Mouse (Mus musculus) embryonic facial prominence, embryonic 12.5 days (tissue): ENCODE measurements at regions not wholly inside any gene's neighbourhood (a gene's known extent, or its start where the extent isn't known, plus 50 kb on each side); places are given as distances from the start of the nearest gene placed in this dataset.

Source experiments
- ATAC-seq: fragments of 200-750 bp; cut with Nextera tagmentation; 2 replicates; pipeline ENCODE4 v1.8.0; 2017; ENCODE audit not compliant: insufficient number of reproducible peaks, insufficient read depth, low FRiP score, low TSS enrichment
- H3K27ac ChIP-seq: fragments of 300-500 bp; sonication (generic); 2 replicates; pipeline ENCODE4 v1.5.1; 2016; ENCODE audit warnings: mild to moderate bottlenecking
- H3K27me3 ChIP-seq: fragments of 300-500 bp; sonication (generic); 2 replicates; pipeline ENCODE4 v1.6.1; 2016; ENCODE audit warnings: mild to moderate bottlenecking, moderate library complexity
- H3K36me3 ChIP-seq: fragments of 300-500 bp; sonication (generic); 2 replicates; pipeline ENCODE4 v1.6.1; 2016; ENCODE audit warnings: mild to moderate bottlenecking
- H3K4me1 ChIP-seq: fragments of 300-500 bp; sonication (generic); 2 replicates; pipeline ENCODE4 v1.6.1; 2016
- H3K4me2 ChIP-seq: fragments of 300-500 bp; sonication (generic); replicated peaks from 2 replicates; pipeline ENCODE4 v1.6.1; 2016; ENCODE audit warnings: mild to moderate bottlenecking, moderate library complexity
- H3K4me3 ChIP-seq: fragments of 300-500 bp; sonication (generic); 2 replicates; pipeline ENCODE4 v1.5.1; 2016; ENCODE audit warnings: mild to moderate bottlenecking
- H3K9ac ChIP-seq: fragments of 300-500 bp; sonication (generic); 2 replicates; pipeline ENCODE4 v1.6.1; 2016; ENCODE audit warnings: mild to moderate bottlenecking, moderate library complexity
- H3K9me3 ChIP-seq: fragments of 300-500 bp; sonication (generic); 2 replicates; pipeline ENCODE4 v1.6.1; 2016; ENCODE audit warnings: mild to moderate bottlenecking, moderate library complexity
- WGBS: fragments of 180-500 bp; shearing (Covaris S2); methylation state at CpG from one replicate; pipeline ENCODE4 v1.1.7; 2016; 5-methylcytosine and 5-hydroxymethylcytosine counted together

- H3K9me3 ChIP-seq = no peaks in the 10 kb centered on the region
- peaks cover 13% of the 10 kb centered on the region for H3K4me1 ChIP-seq
- no peak overlapping the region for H3K4me2 ChIP-seq
- WGBS = 54% methylated on average over 10 of the region's 10 CpGs
- H3K36me3 ChIP-seq = no peaks in the 10 kb centered on the region
- H3K27me3 ChIP-seq = no peaks in the 10 kb centered on the region
- H3K27ac ChIP-seq = peak overlapping the region; percentile 36; the same call in 1 of the 2 replicates
- 0 out of 2 replicates have a peak, but pooled peaks have one; percentile 28 for ATAC-seq
- no peak overlapping the region for H3K4me3 ChIP-seq
- no peak overlapping the region for H3K9ac ChIP-seq
Measured at GRCm38 (mm10) chr11:45514415-45515271, 337.2 kb upstream of the Clint1 start.

- Histone ChIP-seq H3K9ac (no peak overlapping the region), H3K4me1 (peaks cover 11% of the 10 kb centered on the region), H3K4me2 (no peak overlapping the region), H3K27ac (0 out of 2 replicates have a peak overlapping the region, but pooled peaks have one; percentile 41), H3K36me3 (no peaks in the 10 kb centered on the region), H3K9me3 (no peaks in the 10 kb centered on the region), H3K4me3 (no peak overlapping the region), H3K27me3 (no peaks in the 10 kb centered on the region)
- 0 out of 2 replicates have a peak, but pooled peaks have one; percentile 10 for ATAC-seq
- 52% methylated on average over 6 of the region's 6 CpGs for WGBS
Measured at GRCm38 (mm10) chr11:45524720-45525119, 327.1 kb upstream of the Clint1 start.

GRCm38 (mm10) chr11:45531044-45531626, 320.7 kb upstream of the Clint1 start:
- Histone ChIP-seq H3K9me3 (no peaks in the 10 kb centered on the region), H3K27ac (no peak overlapping the region), H3K27me3 (no peaks in the 10 kb centered on the region), H3K4me3 (no peak overlapping the region), H3K9ac (no peak overlapping the region), H3K4me2 (no peak overlapping the region), H3K4me1 (peaks cover 10% of the 10 kb centered on the region), H3K36me3 (no peaks in the 10 kb centered on the region)
- WGBS = 91% methylated on average over 9 of the region's 9 CpGs
- ATAC-seq = no peak

- Histone ChIP-seq H3K27ac (no peak overlapping the region), H3K36me3 (no peaks in the 10 kb centered on the region), H3K9me3 (no peaks in the 10 kb centered on the region), H3K4me2 (no peak overlapping the region), H3K4me1 (peaks cover 13% of the 10 kb centered on the region), H3K27me3 (no peaks in the 10 kb centered on the region), H3K9ac (no peak overlapping the region), H3K4me3 (no peak overlapping the region)
- WGBS = 52% methylated on average over 7 of the region's 7 CpGs
- ATAC-seq = no peak
Measured at GRCm38 (mm10) chr11:45533402-45534056, 318.3 kb upstream of the Clint1 start.

GRCm38 (mm10) chr11:45535501-45536025, 316.3 kb upstream of the Clint1 start:
- Histone ChIP-seq H3K4me2 (no peak overlapping the region), H3K4me1 (peaks cover 21% of the 10 kb centered on the region), H3K4me3 (no peak overlapping the region), H3K9me3 (no peaks in the 10 kb centered on the region), H3K27me3 (no peaks in the 10 kb centered on the region), H3K27ac (peak overlapping the region; percentile 57), H3K9ac (no peak overlapping the region), H3K36me3 (no peaks in the 10 kb centered on the region)
- WGBS = 37% methylated on average over 8 of the region's 8 CpGs
- no peak for ATAC-seq

- no peaks in the 10 kb centered on the region for H3K9me3 ChIP-seq
- no peaks in the 10 kb centered on the region for H3K27me3 ChIP-seq
- H3K27ac ChIP-seq = no peak overlapping the region
- no peak overlapping the region for H3K9ac ChIP-seq
- H3K36me3 ChIP-seq = no peaks in the 10 kb centered on the region
- H3K4me1 ChIP-seq = peaks cover 21% of the 10 kb centered on the region
- ATAC-seq = no peak
- no peak overlapping the region for H3K4me2 ChIP-seq
- no peak overlapping the region for H3K4me3 ChIP-seq
- 67% methylated on average over 7 of the region's 7 CpGs for WGBS
Measured at GRCm38 (mm10) chr11:45538011-45538410, 313.8 kb upstream of the Clint1 start.

- Histone ChIP-seq H3K4me1 (peaks cover 21% of the 10 kb centered on the region), H3K4me2 (no peak overlapping the region), H3K27me3 (no peaks in the 10 kb centered on the region), H3K9me3 (no peaks in the 10 kb centered on the region), H3K36me3 (no peaks in the 10 kb centered on the region), H3K27ac (no peak overlapping the region), H3K4me3 (no peak overlapping the region), H3K9ac (no peak overlapping the region)
- ATAC-seq = no peak; the same call in 1 of the 2 replicates
- 32% methylated on average over 4 of the region's 4 CpGs for WGBS
Measured at GRCm38 (mm10) chr11:45539459-45539858, 312.4 kb upstream of the Clint1 start.

- H3K4me1 ChIP-seq = no peaks in the 10 kb centered on the region
- no peak overlapping the region for H3K4me3 ChIP-seq
- no peak for ATAC-seq
- H3K36me3 ChIP-seq = no peaks in the 10 kb centered on the region
- H3K4me2 ChIP-seq = no peak overlapping the region
- 91% methylated on average over 3 of the region's 3 CpGs for WGBS
- H3K9ac ChIP-seq = no peak overlapping the region
- no peaks in the 10 kb centered on the region for H3K27me3 ChIP-seq
- no peaks in the 10 kb centered on the region for H3K9me3 ChIP-seq
- H3K27ac ChIP-seq = no peak overlapping the region
Measured at GRCm38 (mm10) chr11:45544531-45544930, 307.3 kb upstream of the Clint1 start.

GRCm38 (mm10) chr11:45545896-45546626, 305.8 kb upstream of the Clint1 start:
- ATAC-seq = no peak
- no peak overlapping the region for H3K4me3 ChIP-seq
- no peaks in the 10 kb centered on the region for H3K27me3 ChIP-seq
- no peak overlapping the region for H3K27ac ChIP-seq
- whole genome bisulfite sequencing = 76% methylated on average over 11 of the region's 11 CpGs
- H3K4me2 ChIP-seq = no peak overlapping the region
- H3K4me1 ChIP-seq = no peaks in the 10 kb centered on the region
- no peak overlapping the region for H3K9ac ChIP-seq
- no peaks in the 10 kb centered on the region for H3K9me3 ChIP-seq
- H3K36me3 ChIP-seq = no peaks in the 10 kb centered on the region

- WGBS = 67% methylated on average over 2 of the region's 2 CpGs
- Histone ChIP-seq H3K9ac (no peak overlapping the region), H3K4me3 (no peak overlapping the region), H3K36me3 (no peaks in the 10 kb centered on the region), H3K27me3 (no peaks in the 10 kb centered on the region), H3K9me3 (no peaks in the 10 kb centered on the region), H3K27ac (no peak overlapping the region), H3K4me2 (no peak overlapping the region), H3K4me1 (no peaks in the 10 kb centered on the region)
- ATAC-seq = no peak
Measured at GRCm38 (mm10) chr11:45546861-45547260, 305.0 kb upstream of the Clint1 start.

GRCm38 (mm10) chr11:45550376-45550775, 301.5 kb upstream of the Clint1 start:
- Histone ChIP-seq H3K9ac (no peak overlapping the region), H3K27ac (no peak overlapping the region), H3K9me3 (no peaks in the 10 kb centered on the region), H3K4me1 (no peaks in the 10 kb centered on the region), H3K4me2 (no peak overlapping the region), H3K4me3 (no peak overlapping the region), H3K36me3 (no peaks in the 10 kb centered on the region), H3K27me3 (no peaks in the 10 kb centered on the region)
- no peak for ATAC-seq
- 49% methylated on average over 7 of the region's 7 CpGs for WGBS
